In genomic region chr8:94602471-94603131, GRCm38 (mm10) we compare ENCODE assay signal across 7 mouse cellular contexts. TPM values are rescaled to one million over a fixed set of nuclear protein-coding genes. Genes with fewer than 3 reads are reported as not detected.
DNase-seq lines count a peak whose midpoint lies in the region; ATAC-seq and TF ChIP-seq lines count a peak whose summit lies in the region.

No protein-coding gene starts in this region.

- no peaks in the 10 kb centered on the region for H3K9me3 ChIP-seq in lung, postnatal 0 days (ENCODE audit: low read length)
- H3K9me3 ChIP-seq in stomach, postnatal 0 days (ENCODE audit: control insufficient read depth, low read length) = no peaks in the 10 kb centered on the region

- intact Hi-C loops in heart, adult 2 months (cut with DNase I) = loop anchor here (2.0 kb wide), 2 partner anchors 62 to 100 kb away; no protein-coding TSS in a partner anchor

- peak overlapping the region; percentile 77 for H3K9ac ChIP-seq in heart, adult 2 months (ENCODE audit: low read depth, low read length)
- H3K9ac ChIP-seq in lung, postnatal 0 days (replicated peaks; ENCODE audit: low read depth) = peak overlapping the region; percentile 90
- H3K9ac ChIP-seq in stomach, postnatal 0 days (ENCODE audit: low read length) = peak overlapping the region; percentile 96

- H3K27me3 ChIP-seq in C2C12 (ENCODE audit: control insufficient read depth, insufficient read depth, insufficient read length) = no peaks in the 10 kb centered on the region
- no peaks in the 10 kb centered on the region for H3K27me3 ChIP-seq in cerebellum, adult 2 months (ENCODE audit: control insufficient read depth, insufficient read depth, low read length)
- no peaks in the 10 kb centered on the region for H3K27me3 ChIP-seq in heart, adult 2 months (ENCODE audit: control insufficient read depth, insufficient read depth, low read length)
- H3K27me3 ChIP-seq in lung, postnatal 0 days (replicated peaks; ENCODE audit: insufficient read depth, low read length) = no peaks in the 10 kb centered on the region
- H3K27me3 ChIP-seq in stomach, postnatal 0 days (ENCODE audit: control insufficient read depth, insufficient read depth, low read length) = no peaks in the 10 kb centered on the region

- WGBS in cerebellum, adult 2 months = under 1% methylated on average over 31 of the region's 31 CpGs
- under 1% methylated on average over 31 of the region's 31 CpGs for WGBS in heart, adult 2 months
- WGBS in lung, postnatal 0 days = under 1% methylated on average over 31 of the region's 31 CpGs
- under 1% methylated on average over 31 of the region's 31 CpGs for WGBS in stomach, postnatal 0 days

- no peak for ATAC-seq in lung, postnatal 0 days
- no peak for ATAC-seq in stomach, postnatal 0 days (ENCODE audit: low FRiP score, low TSS enrichment)

- H3K79me2 ChIP-seq in C2C12 (ENCODE audit: control insufficient read depth, insufficient read depth) = peaks cover 82% of the 10 kb centered on the region
- H3K79me2 ChIP-seq in heart, adult 2 months (replicated peaks; ENCODE audit: control insufficient read depth, insufficient read depth, low read length) = peaks cover 5% of the 10 kb centered on the region

- H3K4me1 ChIP-seq in cerebellum, adult 2 months (ENCODE audit: control insufficient read depth, insufficient read depth, low read length) = peaks cover 3% of the 10 kb centered on the region; the same call in 1 of the 2 replicates
- peaks cover 4% of the 10 kb centered on the region; the same call in 1 of the 2 replicates for H3K4me1 ChIP-seq in heart, adult 2 months (ENCODE audit: control insufficient read depth, insufficient read depth, low read length)
- H3K4me1 ChIP-seq in lung, postnatal 0 days (ENCODE audit: insufficient read depth, low read depth, low read length) = peaks cover 8% of the 10 kb centered on the region; the same call in 1 of the 2 replicates
- no peaks in the 10 kb centered on the region for H3K4me1 ChIP-seq in stomach, postnatal 0 days (replicated peaks; ENCODE audit: control insufficient read depth, insufficient read depth)

- peaks cover 44% of the 10 kb centered on the region for H3K79me3 ChIP-seq in C2C12 (ENCODE audit: low read depth)

- peaks cover 3% of the 10 kb centered on the region for H3K36me3 ChIP-seq in C2C12 (ENCODE audit: control insufficient read depth, insufficient read depth)
- H3K36me3 ChIP-seq in heart, adult 2 months (ENCODE audit: control insufficient read depth, insufficient read depth, low read length) = peaks cover 8% of the 10 kb centered on the region
- 0 out of 2 replicates have a peak, but pooled peaks cover 3% of the 10 kb centered on the region for H3K36me3 ChIP-seq in lung, postnatal 0 days (ENCODE audit: insufficient read depth, low read length)
- H3K36me3 ChIP-seq in stomach, postnatal 0 days (ENCODE audit: control insufficient read depth, insufficient read depth, low read length) = no peaks in the 10 kb centered on the region

- 0 out of 2 replicates have a peak overlapping the region, but pooled peaks have one; percentile 19 for H3K27ac ChIP-seq in cerebellum, adult 2 months (ENCODE audit: insufficient read depth, low read length)
- H3K27ac ChIP-seq in heart, adult 2 months = peak overlapping the region; percentile 94
- H3K27ac ChIP-seq in lung, postnatal 0 days (ENCODE audit: low read length) = peak overlapping the region; percentile 91
- peak overlapping the region; percentile 88 for H3K27ac ChIP-seq in stomach, postnatal 0 days (replicated peaks)

- peak overlapping the region; percentile 91 for H3K4me2 ChIP-seq in lung, postnatal 0 days (replicated peaks; ENCODE audit: low read depth, low read length)
- H3K4me2 ChIP-seq in stomach, postnatal 0 days (replicated peaks; ENCODE audit: low read depth) = peak overlapping the region; percentile 95

- no peak for TF ChIP-seq CTCF in C2C12 (IDR thresholded peaks at IDR 0.05; ENCODE audit: control insufficient read depth, insufficient read depth, insufficient read length)
- no peak for TF ChIP-seq CTCF in cerebellum, adult 2 months (IDR thresholded peaks at IDR 0.05; ENCODE audit: borderline replicate concordance, insufficient read depth, low read depth, low read length)
- TF ChIP-seq CTCF in heart, adult 2 months (IDR thresholded peaks at IDR 0.05) = no peak
- TF ChIP-seq CTCF in lung, postnatal 0 days (IDR thresholded peaks at IDR 0.05) = no peak
- no peak for TF ChIP-seq CTCF in stomach, postnatal 0 days (IDR thresholded peaks at IDR 0.05; ENCODE audit: low read depth)

- TF ChIP-seq POLR2A in cerebellum, adult 2 months (IDR thresholded peaks at IDR 0.05; ENCODE audit: borderline replicate concordance, insufficient read depth, low read length) = 0 out of 2 replicates have a peak, but pooled peaks have one; percentile 7
- no peak for TF ChIP-seq POLR2A in heart, adult 2 months (IDR thresholded peaks at IDR 0.05; ENCODE audit: insufficient read depth, low read depth, low read length)

- H3K4me3 ChIP-seq in C2C12 (ENCODE audit: insufficient read depth, poor library complexity, severe bottlenecking) = peak overlapping the region; percentile 82
- H3K4me3 ChIP-seq in cerebellum, adult 2 months (replicated peaks; ENCODE audit: insufficient read depth, low read depth, low read length) = peak overlapping the region; percentile 77
- H3K4me3 ChIP-seq in heart, adult 2 months = peak overlapping the region; percentile 62
- H3K4me3 ChIP-seq in lung, postnatal 0 days (ENCODE audit: low read depth, low read length) = peak overlapping the region; percentile 99
- H3K4me3 ChIP-seq in stomach, postnatal 0 days (ENCODE audit: low read depth, low read length) = peak overlapping the region; percentile 100

- H3ac ChIP-seq in C2C12 (ENCODE audit: control insufficient read depth, insufficient read length, low read depth) = peak overlapping the region; percentile 89

- TF ChIP-seq EP300 in heart, adult 2 months (IDR thresholded peaks at IDR 0.05; ENCODE audit: insufficient read depth, low read depth, low read length) = no peak
- no peak for TF ChIP-seq EP300 in lung, postnatal 0 days (IDR thresholded peaks at IDR 0.05)
- TF ChIP-seq EP300 in stomach, postnatal 0 days (optimal IDR thresholded peaks at IDR 0.05) = no peak

- DNase-seq in 416B (ENCODE audit: low read depth) = peak; percentile 45
- DNase-seq in cerebellum, adult 2 months = peak in 1 of 2 experiments; percentile 21
- DNase-seq in heart, adult 2 months = peak; percentile 29 to 48
- peak; percentile 58 to 61 for DNase-seq in kidney, adult 8-10 months
- peak; percentile 46 for DNase-seq in lung, postnatal 0 days (ENCODE audit: low spot score)
- DNase-seq in stomach, postnatal 0 days (ENCODE audit: low spot score) = peak; percentile 19

TF ChIP-seq in C2C12, 6 proteins besides CTCF, POLR2A, EP300 and RAD21:
- TF ChIP-seq MAX (IDR thresholded peaks at IDR 0.05) (no peak), FOSL1 (IDR thresholded peaks at IDR 0.05; ENCODE audit: insufficient read depth, low read length, poor library complexity, severe bottlenecking) (no peak), USF1 (IDR thresholded peaks at IDR 0.05; ENCODE audit: low read depth) (no peak), CEBPB (IDR thresholded peaks at IDR 0.05; ENCODE audit: low read depth) (no peak), MYOD1 (IDR thresholded peaks at IDR 0.05; ENCODE audit: control insufficient read depth, insufficient read length, low read depth) (no peak), MYOG (IDR thresholded peaks at IDR 0.05; ENCODE audit: control insufficient read depth, extremely low read depth, insufficient read length) (no peak)

RNA-seq across cellular contexts. Expression of gene Fam192a, which starts 0.8 kb away (rescaled TPM):
- 23.6 TPM for polyA plus RNA-seq in C2C12 (2012; fragmentation: generic; extraction: Trizol)
- polyA plus RNA-seq in cerebellum, adult 2 months (2012; rRNA removed) = 56.1 and 57.6 TPM in 2 replicates
- total RNA-seq in heart, adult 2 months (2021) = 10 to 100 TPM; 18.6 to 20.3 TPM
- polyA plus RNA-seq in heart, adult 2 months (2012; rRNA removed) = 13.7 and 17.5 TPM in 2 replicates
- 40.9 and 47.7 TPM in 2 replicates for polyA plus RNA-seq in lung, postnatal 0 days (2015; fragmentation: Nextera tagmentation; extraction: Ambion mirVana)
- 42.0 and 44.7 TPM in 2 replicates for polyA plus RNA-seq in stomach, postnatal 0 days (2015; fragmentation: Nextera tagmentation; extraction: Ambion mirVana)

RNA-seq across cellular contexts. Expression of gene Rspry1, which starts 0.9 kb away (rescaled TPM):
- 6.5 TPM for polyA plus RNA-seq in C2C12 (2012; fragmentation: generic; extraction: Trizol)
- 22.0 TPM in 2 replicates for polyA plus RNA-seq in cerebellum, adult 2 months (2012; rRNA removed)
- 10 to 100 TPM; 10.1 to 10.6 TPM for total RNA-seq in heart, adult 2 months (2021)
- polyA plus RNA-seq in heart, adult 2 months (2012; rRNA removed) = 3.8 and 7.9 TPM in 2 replicates
- 19.4 and 21.3 TPM in 2 replicates for polyA plus RNA-seq in lung, postnatal 0 days (2015; fragmentation: Nextera tagmentation; extraction: Ambion mirVana)
- 15.2 and 16.1 TPM in 2 replicates for polyA plus RNA-seq in stomach, postnatal 0 days (2015; fragmentation: Nextera tagmentation; extraction: Ambion mirVana)

Comparison
In these comparisons a context has a peak if more than half of its experiments do, and no peak if none do; other contexts are left out.
1. H3K27ac ChIP-seq: peak in every context shown above with its lines; median percentile 94 in heart, adult 2 months; 91 in lung, postnatal 0 days; 88 in stomach, postnatal 0 days; 19 in cerebellum, adult 2 months.